Mouse (Mus musculus): Measurements from ENCODE around the gene Rab2b. TPM values are rescaled to one million over a fixed set of nuclear protein-coding genes. Genes with fewer than 3 reads are reported as not detected.
"Not testable (repeated sequence)": the region's sequence is repeated elsewhere in the genome, so short reads cannot be mapped to it uniquely, and the experiment has no call there.

The Rab2b gene
- 10 to 100 TPM; 35.9 to 36.2 TPM for total RNA-seq (2021)

DNA sequence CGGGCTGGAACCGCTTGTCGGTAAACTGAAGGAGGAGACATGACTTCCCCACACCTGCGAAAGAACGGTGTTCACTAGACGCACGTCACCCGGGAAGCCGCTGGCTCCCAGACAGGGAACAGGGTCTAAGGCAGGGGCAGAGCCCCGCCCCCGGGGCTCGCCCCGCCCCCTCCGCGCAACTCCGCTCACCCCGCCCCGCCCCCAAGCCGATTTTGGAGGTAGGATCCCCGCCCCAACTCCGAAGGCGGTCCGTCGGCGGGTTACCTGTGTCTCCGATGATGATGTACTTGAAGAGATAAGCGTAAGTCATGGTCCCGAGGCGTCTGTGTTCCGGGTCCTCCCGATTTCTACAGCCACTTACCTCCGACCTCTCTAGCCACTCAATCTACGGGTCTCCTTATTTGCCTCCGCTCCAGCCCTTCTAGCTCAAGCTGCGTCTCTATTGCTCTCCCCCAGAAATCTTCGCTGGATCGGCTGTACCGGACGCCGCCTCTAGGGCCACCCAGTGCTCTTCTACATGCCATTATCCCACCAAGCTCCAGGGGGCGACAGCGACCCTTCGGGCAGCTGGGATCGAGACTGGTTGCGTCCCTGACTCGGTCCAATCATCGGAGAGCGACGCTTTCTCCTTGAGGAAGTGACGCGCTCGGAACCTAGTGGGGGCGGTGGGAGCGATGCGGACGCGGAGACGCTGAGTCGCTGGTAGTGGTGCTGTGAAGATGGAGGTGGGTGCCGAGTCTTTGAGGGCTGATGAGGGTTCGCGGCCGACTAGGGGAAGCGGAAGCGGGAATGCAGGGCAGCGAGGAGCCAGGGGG lies at the start of gene Rab2b, which contains the start of gene Tox4:
Gene Rab2b (minus strand): TSS at position 614 of the 815 bp plus-strand sequence.
Gene Tox4 (plus strand): TSS at position 215 of the 815 bp plus-strand sequence.
- intact Hi-C loops (cut with DNase I), result loop anchor here (1.0 to 2.0 kb wide), 3 partner anchors 22 to 37 kb away; partner anchors contain the start of genes Chd8 and Mettl3
- peak; percentile 99 to 100 for DNase-seq (ENCODE audit: low spot score in 2 of 2)

DNA sequence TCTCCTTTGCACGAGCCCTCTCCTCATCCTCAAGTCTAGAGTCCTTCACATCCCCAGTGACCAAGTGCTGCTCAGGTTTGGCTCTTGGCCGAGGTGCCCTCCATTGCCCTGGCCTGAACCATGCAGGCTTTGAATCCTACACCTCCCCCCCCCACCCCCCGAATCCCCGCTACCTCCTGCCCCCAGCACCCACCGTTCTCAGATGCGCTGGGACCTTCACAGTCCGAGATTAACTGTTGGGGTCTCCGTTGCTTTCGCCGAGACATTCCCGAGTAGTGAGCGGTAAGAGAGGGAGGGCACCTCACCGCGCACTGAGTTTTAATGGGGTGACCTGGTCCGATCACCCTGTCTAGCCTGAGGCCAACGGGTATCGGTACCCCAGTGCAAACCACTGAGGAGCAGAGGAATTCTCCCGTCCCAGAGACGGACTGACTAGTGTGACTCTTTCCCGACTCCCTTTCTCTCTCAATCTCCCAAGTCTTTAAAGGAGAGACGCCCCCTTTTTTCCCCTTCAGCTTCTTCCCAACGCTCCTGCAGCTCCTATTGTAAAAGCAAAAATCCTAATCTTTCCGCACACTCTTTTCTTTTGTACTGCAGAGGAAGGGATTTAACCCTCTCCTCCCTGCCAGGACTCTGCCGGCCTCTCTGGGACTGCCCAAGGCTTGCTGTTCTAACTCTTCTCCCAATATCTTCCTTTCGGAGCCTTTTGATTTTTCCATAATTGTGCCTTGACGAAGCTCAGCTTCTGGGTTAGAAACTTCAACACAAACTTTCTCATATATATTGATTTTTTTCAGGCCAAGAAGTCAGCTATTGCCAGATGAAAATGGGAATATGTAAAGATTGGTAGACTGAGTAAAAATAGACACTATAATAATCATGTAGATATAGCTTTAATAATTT lies 48.8 kb upstream of the Rab2b start, which contains the start of gene Sall2:
Gene Sall2 (minus strand): TSS at position 853 of the 903 bp plus-strand sequence.
- intact Hi-C loops (cut with DNase I), result no loop called here
- DNase-seq (ENCODE audit: low spot score in 2 of 2), result no peak

DNA sequence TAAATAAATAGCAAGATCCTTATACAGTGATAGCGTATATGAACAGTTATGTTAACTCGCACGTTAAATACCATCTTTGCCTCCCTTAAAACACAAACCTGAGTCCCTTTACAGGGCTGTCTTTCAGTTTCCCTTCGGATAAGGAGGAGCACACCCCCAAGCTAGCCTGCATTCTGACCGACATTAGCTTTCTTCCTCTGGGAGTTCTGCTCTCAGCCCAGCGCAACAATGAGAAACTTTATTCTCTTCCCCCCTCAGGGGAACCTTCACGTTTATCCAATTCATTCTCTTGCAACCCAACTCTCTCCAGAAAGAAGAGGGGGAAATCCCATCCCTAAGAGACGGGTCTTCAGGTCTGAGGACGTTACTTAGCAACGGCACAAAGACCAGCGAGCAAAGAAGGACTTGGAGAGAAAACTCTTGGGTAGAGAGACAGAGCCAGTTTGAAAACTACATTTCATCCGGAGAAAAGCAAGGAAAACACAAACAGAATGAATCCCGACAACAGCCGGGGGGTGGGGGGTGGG lies 48.1 kb upstream of the Rab2b start:
- DNase-seq (ENCODE audit: low spot score in 2 of 2), result no peak
- intact Hi-C loops (cut with DNase I), result no loop called here

DNA sequence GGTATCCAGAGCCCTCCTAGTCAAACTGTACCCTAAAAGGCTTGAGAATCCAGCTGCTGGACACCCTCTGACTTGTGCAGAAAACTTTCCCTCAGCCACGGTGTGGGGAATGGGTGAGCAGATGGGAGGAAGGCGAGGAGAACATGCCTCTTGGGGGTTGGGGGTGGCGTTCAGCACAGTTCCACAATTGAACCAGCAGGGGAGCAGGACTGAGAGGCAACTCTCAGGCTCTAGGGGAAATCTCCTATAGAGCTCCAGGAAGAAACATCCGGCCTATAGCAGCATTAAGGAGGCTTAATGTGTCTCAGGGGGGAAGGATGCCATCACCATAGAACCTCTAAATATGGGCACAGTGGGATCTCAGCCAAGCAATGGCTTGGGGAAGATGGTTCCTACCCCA lies 46.5 kb upstream of the Rab2b start:
- DNase-seq (ENCODE audit: low spot score in 2 of 2), result no peak

DNA sequence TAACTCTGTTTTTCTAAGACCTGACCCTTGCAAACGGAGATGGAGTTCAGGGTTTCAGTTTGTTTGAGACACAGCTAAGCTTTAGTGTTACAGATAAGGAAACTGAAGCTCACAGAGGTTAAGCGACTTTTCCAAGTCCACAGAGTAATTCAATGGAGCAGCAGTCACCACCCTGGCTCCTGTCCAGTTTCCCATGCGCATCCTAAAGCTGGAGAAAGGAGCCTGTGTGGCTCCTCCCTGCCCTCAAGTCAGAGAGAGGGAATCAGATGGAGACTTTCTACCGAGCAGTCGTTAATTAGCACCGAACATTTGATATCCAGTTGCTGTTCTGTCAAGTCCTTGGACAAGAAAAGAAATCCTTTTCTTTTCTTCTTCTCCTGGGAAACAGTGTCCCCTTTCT lies 40.0 kb upstream of the Rab2b start:
- intact Hi-C loops (cut with DNase I), result no loop called here
- no peak for DNase-seq (ENCODE audit: low spot score in 2 of 2)

More for the DNA sequence above, 46.5 kb upstream of the Rab2b start:
- intact Hi-C loops (cut with DNase I), result no loop called here

DNA sequence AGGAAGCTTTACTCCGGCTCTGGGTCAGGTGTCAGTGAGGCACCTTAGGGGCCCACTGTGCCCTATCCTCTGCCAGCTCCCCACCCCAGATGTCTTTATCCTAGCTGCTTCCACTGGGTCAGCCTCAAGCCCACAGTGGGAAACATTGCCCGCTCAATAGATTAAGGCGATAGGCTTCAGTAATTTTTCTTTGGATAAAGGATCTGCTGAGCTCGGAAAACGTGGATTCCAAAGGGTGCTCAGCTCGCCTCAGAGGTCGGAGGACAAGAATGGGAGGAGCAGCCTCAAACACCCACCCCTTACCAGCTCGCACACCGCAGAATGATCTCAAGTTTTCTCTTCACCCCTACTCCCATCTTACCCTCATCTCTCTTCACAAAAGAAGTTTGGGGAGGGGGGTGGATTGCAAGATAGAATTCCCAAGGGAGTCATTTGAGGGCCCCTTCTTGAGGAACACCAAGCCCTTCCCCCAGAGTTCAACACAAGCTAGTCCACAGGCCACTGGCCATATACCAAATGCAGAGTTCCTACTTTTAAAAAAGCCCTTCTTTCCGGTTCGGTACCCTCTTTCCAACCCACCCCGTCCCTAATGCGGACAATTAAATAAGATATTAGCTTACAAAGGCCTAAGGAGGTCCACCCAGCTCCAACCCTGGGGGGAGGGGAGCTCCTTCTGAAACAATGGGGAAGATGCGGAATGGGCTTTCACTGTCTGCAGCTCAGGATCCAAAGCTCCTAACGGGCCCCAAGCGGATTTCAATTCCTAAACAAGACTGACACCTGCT lies 37.3 kb upstream of the Rab2b start:
- no peak for DNase-seq (ENCODE audit: low spot score in 2 of 2)
- intact Hi-C loops (cut with DNase I), result loop anchor here (1.0 kb wide), 1 partner anchor 37 kb away; the partner anchor contains the start of genes Rab2b and Tox4

DNA sequence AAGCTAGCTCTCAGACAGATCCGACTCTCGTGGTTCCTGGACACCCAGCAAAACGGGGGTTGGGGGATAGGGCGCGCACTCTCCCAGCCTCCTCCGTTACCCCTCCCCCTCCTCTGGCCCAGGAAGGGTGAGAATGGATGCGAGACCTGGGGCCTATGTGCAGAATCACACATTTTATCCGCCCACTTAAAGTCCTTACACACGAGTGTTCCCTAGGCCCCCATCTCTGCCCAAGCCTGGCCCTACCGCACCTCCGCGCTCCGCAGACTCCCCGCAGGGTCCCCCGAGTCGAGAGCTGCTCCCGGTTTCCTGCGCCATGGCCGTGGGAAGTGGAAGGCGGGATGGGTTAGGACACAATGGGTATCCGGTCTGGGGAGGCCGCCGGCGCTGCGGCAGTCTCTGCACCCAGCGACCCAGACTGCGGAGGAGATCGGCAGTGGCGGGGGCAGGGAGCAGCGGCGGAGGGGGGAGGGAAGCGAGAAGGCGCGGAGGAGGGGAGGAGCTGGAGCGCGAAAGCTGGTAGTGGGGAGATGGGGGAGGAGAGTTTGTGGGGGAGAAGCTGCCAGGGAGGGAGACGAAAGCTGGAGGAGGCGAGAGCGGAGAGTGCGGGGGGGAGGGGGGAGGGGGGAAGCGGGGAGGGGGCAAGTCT lies 36.6 kb upstream of the Rab2b start:
- intact Hi-C loops (cut with DNase I), result loop anchor here (1.0 kb wide), 1 partner anchor 37 kb away; the partner anchor contains the start of genes Rab2b and Tox4

DNA sequence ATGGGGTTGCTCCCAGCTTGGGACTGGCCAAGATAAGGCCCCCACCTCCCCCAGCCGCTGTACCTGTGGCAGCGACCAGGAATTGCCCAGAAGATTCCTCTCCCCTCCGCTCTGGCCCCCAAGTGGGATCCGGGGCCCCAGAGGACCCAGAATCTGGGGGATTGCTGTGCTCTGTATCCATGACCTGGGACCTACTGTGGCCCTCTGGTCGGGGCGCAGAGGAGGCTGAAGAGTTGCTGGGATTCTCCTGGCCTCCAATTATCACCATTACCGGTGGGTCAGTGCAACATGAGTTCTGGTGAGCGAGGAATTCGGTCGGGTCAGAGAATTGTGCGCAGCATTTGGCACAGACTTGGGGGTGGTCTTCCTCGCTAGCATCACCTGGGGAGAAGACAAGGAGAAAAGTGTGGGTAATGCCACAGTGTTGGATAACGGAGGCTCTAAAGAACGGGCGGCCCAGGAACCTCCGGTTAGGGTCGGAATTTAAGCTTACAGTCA lies 36.0 kb upstream of the Rab2b start:
- intact Hi-C loops (cut with DNase I), result no loop called here
- DNase-seq (ENCODE audit: low spot score in 2 of 2), result no peak

More for the DNA sequence above, 36.6 kb upstream of the Rab2b start:
- DNase-seq (ENCODE audit: low spot score in 2 of 2), result peak; percentile 65 to 74

DNA sequence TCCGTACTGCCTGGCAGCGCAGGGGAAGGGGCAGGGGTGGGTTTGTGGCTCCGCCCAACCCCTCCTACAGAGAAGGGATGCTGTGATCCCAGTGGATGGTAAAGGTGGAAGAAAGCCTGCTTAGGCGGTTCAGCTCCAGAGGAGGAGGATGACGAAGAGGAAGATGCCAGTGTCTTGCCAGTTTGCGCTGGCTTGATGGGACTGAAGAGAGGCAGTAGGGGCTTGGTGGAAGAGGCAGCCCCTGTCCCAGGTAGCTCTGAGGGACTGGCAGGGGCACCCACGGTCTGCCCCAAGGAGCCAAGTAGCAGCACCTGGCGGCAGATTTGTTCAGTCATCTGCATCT lies 35.4 kb upstream of the Rab2b start:
- intact Hi-C loops (cut with DNase I), result no loop called here
- DNase-seq (ENCODE audit: low spot score in 2 of 2), result no peak

DNA sequence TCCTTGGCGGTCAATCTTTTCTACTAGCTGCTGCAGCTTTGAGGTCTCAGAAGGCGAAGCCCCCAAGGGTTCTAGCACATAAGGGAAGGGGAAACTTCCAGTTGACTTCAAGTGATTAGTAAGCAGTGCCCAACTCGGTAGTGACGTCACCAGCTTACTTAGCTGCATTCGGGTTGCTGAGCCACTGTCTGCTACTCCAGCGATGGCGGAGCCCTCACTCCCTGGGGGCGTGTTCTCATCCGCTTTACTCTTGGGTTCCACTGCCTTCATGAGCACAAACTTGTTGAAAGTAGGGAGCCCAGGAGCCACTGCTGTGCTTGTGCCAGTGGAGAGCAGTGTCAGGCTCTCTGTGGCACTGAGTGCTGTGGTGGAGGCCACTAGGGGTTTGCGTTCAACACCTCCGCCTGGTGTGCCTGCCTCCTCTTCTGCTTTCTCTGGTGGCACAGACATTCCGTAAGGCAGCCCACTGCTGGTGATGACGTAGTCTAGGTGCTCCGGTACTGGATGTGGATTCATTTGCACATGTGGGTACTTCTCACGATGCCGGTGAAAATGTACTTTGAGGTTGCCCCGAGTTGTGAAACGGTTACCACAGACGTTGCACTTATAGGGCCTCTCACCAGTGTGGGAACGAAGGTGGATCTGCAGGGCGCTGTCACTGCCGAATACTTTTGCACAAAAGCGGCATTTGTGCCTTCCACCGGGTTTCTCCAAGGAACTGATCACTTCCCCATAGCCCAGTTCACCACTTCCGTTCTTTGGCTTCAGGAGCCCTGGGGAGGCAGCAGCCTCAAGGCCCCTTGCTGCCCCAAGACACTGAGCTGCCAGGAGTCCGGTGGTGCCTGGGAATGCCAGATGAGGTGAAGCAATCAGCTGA lies 34.8 kb upstream of the Rab2b start:
- DNase-seq (ENCODE audit: low spot score in 2 of 2), result no peak
- intact Hi-C loops (cut with DNase I), result no loop called here

DNA sequence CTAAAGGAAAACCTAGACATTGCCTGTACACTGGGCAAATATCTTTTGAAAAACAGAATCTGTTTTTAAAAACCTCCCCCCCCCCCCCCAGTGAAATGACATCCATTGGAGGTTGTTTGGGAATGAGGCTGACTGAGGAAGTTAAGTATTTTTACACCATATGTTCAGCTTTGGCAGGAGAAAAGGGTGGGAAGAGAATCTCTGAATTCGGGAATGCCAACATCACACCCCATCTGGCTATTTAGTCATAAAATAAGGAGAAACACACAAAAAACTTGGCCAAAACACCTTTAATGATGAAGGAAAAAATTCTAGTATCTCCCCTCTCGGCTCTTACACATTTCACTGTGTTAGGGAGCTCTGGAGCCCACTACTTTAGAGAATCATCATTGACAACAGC lies 31.6 kb upstream of the Rab2b start:
- no peak for DNase-seq (ENCODE audit: low spot score in 2 of 2)
- intact Hi-C loops (cut with DNase I), result no loop called here

DNA sequence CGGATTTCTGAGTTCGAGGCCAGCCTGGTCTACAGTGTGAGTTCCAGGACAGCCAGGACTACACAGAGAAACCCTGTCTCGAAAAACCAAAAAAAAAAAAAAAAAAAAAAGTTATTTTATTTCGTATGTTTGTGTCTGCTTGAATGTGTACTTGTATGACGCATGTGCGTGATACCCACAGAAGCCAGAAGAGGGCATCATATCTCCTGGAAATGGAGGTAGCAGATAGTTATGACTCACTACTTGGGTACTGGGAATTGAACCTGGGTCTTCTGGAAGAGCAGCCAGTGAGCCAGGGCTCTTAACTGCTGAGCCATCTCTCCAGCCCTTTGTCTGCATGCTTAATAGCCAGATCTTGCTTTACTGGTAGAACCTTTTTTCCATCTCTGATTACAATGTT lies 31.0 kb upstream of the Rab2b start:
- DNase-seq (ENCODE audit: low spot score in 2 of 2); intact Hi-C loops (cut with DNase I): not testable (repeated sequence)

DNA sequence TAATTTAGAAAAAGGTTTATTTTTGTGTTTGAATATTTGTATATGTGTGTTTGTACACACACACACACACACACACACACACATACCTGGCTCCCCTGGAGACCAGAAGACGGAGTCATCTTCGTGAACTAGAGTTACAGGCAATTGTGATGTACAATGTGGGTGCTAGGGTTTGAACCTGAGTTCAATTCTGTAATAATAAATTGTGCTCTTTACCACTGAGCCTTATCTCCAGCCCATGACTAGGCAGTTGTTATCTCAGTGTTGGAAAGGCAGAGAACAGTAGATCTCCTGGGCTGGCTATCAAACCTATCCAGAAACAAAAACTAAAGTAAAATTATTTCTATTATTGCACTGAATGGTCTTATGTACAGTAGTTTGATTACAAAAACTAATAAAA lies 26.8 kb upstream of the Rab2b start:
- DNase-seq (ENCODE audit: low spot score in 2 of 2), result no peak
- intact Hi-C loops (cut with DNase I), result no loop called here

DNA sequence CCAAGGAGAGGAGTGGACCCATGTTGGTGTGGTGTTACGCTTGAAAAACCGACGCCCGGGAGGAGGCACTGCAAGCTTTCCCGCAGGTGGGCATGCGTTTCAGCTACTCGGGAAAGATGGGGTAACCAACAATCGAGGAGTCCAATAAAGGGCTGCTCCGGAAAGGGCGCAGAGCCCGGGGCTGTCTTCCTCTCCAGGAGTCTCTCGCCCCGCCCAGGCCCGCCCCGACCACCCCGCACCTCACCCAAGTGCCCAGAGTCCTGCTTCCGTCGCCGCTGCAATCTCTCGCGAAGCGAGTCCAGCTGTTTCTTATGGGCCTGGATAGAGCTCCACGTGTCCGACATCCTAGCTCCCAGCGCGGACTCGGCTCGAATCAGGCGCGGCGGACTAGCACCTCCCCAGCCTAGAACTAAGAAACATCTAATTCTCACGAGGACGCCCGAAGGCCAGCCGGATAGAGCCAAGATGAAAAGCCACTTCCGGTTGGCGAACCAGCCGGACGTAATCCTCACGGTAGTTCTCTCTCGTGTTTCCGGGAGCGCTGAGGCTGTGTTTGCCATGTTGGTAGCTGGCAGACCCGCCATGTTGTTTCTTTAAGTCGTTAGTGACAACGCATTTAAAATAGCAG lies 25.4 kb upstream of the Rab2b start, which contains the start of gene Mettl3:
Gene Mettl3 (minus strand): TSS at position 485 of the 628 bp plus-strand sequence.
- intact Hi-C loops (cut with DNase I), result loop anchor here (2.0 kb wide), 2 partner anchors 26 to 34 kb away; partner anchors contain the start of genes Rab2b and Tox4
- peak; percentile 90 to 93 for DNase-seq (ENCODE audit: low spot score in 2 of 2)

DNA sequence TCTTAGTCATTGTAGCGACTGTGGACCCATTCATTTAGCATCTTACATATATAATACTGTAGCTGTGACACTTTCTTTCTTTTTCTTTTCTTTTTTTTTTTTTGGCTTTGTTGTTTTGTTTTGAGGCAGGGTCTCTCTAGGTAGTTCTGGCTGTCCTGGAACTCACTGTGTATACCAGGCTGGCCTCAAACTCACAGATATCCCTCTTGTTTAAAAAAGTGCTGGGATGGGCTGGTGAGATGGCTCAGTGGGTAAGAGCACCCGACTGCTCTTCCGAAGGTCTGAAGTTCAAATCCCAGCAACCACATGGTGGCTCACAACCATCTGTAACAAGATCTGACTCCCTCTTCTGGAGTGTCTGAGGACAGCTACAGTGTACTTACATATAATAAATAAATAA lies 24.2 kb upstream of the Rab2b start:
- intact Hi-C loops (cut with DNase I); DNase-seq (ENCODE audit: low spot score in 2 of 2): not testable (repeated sequence)

DNA sequence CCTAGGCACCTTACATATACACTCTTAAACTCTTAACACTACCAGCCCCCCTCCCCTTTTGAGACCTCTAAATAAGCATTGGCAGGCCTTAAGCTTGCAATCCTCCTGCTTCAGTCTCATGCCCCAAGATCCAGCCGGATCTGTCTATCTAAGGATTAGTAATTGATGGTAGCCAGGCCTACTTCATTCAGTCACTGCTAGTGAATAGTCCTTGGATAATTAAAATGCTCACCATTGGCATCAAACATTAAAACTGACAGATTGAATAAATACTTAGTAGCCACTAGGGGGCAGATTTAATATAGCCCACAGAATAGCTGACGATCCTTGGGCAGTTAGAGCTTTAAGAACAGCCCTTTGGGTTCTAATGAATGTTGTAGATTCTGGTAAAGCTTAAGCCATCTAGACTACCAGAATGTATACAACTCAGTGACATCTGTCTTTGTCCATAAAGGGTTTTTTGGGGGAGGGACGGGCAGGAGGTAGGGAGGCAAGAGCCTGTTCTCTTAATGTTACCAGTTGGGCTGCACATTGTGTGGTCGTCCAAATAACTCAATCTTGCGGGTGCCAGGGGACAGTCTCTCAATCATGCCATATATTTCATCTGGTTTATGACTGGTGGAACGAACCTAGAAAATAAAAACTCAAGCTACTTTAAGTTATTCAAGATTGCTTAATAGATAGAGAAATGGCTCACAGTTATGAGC lies 16.4 kb upstream of the Rab2b start:
- no peak for DNase-seq (ENCODE audit: low spot score in 2 of 2)
- intact Hi-C loops (cut with DNase I), result loop anchor here (2.0 kb wide), 1 partner anchor 43 kb away; no protein-coding TSS in a partner anchor

Measured in left cerebral cortex, postnatal 36 days (tissue).